Mouse (Mus musculus) cerebellum, adult 9-10 months (tissue): ENCODE results near the gene Cpa5.

ENCODE experiments used
- DNase-seq: peaks from one replicate; pipeline ENCODE4 v3.0.0; 2022

Gene Cpa5

DNA sequence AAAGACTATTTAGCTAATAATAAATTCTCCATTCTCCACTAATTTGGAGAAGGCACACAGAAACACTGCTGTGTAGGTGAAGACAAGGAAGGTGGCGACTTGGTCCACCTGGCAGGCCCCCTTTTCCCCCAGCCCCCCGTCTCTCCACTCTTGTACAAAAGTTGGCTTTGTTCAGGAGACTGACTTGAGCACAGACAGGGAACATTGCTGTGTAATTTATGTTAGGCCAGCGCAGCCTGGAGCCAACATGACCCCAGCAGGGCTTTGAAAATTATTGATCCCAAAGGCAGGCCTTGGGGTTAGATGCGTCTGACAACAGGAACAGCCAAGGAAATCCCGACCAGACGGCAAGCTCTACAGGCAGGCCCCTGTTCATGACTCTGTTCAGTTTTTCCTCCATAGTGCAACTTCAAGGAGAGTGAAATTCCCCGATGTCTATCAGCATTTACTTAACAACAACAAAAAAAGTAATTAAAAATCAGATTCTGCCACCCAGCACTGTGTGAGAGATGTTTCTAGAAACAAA is 6.4 kb upstream of the Cpa5 start:
- no peak for DNase-seq

DNA sequence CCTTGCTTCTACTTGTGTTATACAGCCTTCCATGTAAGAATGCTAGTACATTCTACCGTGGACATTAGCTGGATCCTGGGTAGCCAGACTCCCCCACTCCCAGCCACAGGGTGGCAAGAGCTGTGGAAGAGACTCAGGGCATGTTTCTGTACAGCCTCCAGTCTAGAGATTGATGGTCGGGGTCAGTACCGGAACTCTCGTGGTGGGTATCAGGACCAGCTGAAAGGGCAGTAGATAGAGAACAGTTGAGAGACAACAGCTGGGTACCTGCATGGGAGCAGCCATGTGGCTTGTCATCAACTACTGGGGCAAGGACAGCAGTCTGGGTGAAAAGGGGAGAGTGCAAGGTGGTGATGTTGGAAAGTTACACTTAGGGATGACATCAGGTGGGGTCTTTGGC is 5.7 kb upstream of the Cpa5 start:
- no peak for DNase-seq

DNA sequence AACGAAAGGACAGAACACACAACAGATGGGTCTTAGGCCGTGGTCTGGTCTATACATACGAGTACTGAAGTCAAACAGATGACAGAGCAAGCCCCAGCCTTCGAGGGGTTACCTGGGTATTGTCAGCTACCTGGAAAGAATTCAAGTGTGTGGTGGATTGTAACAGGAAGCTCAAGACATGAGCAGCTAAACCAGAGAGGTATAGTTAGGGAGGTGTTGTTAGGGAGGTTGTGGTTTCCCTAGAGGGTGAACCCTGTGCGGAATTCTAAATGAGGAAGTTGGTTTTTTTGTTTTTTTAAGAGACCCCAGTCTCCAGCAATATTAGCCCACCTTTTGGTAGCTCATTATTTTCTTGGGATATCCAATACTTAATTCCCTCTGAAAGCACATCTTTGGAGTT is 5.1 kb upstream of the Cpa5 start:
- DNase-seq, result no peak

DNA sequence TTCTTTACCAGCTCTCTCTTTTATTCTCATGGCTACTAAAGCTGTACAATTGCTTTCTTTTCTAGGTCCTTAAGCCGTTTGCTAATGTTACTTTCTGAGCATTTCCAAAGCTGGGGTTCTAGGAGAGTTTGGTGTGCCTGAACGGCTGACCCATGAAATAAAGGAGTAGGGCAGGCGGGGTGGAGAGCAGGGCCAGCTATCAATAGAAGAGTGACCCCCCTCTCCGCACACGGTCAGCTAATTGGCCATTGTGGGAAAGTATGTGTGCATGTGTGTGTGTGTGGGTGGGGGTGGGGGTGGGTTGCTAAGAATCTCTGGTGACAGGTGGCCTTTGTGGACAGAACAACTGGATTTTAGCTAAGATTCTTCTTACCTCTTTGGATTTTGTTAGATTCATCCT is 402 bp downstream of the Cpa5 start:
- no peak for DNase-seq

DNA sequence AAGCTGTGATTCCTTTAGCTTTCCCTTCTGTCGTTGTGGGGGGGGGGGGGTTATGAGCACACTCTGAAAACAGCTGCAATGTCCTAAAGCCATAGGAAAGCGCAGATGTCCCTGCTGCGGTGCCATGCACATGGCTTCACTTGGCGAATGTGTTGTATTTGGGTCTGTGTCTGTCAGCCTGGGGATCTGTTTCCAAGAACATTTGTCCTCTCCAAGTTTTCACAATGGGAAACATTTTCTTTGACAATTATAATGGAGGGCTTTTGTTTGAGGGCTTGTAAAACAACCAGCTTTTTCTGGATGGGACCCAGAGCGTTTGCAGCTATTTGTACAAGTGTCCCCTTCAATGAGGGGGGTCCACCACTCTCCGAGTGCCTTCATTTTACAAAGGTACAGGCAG is 3.4 kb downstream of the Cpa5 start:
- DNase-seq, result peak; percentile 1

DNA sequence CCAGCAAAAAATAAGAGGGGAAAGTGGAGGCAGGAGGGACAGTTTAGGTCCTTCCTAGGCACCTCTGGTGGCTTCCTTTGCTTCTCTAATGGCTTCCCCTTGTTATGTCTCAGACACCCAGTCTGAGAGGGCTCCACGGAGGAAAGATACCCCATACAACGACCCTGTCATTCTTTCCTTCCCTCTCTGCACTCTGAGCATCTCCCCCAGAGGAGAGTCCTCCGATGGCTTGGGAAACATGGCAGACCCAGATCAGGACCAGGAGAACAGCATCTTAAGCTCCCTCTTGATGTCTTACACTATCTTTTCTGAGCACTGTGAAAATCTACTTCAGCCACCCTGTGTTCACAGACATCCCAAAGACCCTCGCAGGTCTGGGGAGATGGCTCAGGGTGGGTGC is 4.9 kb downstream of the Cpa5 start:
- no peak for DNase-seq

DNA sequence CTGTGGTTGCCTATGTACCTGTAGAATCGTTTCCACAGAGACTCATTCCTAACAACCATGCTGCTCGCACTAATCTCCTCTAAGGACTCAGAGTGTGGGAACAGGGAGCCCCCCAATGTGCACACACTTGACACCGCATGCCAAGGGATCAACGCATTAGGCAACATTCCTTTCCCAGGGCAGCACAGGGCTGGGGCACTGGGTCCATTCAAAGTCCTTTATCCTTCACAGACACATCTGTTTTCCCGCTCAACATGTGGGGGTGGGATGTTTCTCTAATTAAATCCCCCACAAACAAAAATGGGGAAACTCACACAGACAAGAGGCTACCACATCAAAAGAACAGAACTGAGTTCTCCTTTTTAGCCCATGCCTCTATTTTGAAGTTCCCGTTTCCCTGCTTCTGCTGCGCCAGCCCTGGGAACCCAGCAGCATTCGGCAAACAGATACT is 5.7 kb downstream of the Cpa5 start:
- DNase-seq, result no peak

DNA sequence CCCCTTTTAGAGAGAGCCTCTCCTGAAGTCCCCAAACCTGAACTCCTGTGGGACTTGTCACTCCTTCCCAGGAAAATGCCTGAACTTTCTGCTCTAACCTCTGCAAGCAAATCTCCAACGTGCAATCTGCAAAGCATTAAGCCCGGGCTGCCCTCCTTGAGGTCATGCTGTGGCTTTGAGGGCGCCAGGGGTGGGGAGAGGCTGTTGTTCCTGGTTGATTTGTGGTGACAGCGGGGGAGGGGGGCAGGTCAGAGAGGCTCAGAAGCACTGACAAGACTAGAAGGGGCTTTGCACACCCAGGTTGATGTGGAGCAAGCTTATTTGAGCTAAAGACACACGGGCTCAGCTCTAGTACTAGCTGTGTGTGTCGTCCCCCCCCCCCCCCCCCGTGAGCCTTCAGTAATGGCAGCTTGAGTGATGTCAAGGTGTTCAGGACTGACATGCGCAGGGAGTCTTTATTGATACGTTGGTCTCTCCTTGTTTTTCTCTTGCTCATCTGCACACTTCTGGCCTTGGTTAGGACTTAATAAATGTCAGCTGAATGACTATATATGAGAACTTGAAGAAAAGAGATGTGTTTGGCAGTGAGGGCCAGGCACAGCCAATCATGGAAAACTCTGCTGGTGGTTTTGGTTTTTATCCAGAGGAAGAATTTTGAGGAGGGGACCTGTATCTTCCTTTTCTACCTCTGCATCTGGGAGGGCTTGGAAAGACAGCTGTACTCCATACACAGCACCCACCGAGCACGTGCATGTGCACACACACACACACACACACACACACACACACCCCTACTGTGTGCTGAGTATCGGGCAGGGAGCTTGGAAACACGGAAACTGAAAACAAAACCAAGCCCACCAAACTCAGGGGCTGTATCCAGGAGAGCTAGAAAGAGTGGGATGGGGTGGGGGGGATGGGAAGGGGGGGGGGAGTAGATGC is 6.5 kb downstream of the Cpa5 start:
- no peak for DNase-seq

DNA sequence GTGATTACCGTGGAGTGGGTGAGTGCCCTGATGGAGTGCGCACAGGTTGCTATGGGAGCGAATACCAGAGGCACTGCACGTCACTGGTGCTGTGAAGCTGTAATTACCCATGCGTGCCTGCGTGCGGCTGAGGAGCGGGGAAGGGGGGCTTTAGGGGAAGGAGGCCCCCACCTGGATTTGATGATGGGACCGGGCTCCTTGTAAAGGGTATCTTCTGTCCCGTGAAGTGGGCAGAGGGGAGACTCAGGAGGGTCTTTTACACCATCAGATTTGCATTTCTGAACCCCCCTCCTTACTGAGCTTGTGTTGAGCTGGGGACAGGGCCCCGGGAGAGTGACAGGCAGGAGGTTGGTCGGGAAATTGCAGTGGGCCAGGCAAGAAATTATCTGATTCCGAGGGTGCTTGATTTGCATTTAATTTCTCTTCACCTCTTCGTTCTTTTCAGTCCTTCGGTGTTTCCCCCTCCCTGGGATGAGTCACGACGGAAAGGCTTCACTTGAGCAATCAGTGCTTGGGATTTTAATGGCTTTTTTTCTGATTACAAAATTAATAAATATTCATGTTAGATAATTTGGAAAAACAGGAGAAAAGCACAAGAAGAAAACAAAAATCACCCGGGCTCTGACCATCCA is 7.3 kb downstream of the Cpa5 start:
- no peak for DNase-seq

DNA sequence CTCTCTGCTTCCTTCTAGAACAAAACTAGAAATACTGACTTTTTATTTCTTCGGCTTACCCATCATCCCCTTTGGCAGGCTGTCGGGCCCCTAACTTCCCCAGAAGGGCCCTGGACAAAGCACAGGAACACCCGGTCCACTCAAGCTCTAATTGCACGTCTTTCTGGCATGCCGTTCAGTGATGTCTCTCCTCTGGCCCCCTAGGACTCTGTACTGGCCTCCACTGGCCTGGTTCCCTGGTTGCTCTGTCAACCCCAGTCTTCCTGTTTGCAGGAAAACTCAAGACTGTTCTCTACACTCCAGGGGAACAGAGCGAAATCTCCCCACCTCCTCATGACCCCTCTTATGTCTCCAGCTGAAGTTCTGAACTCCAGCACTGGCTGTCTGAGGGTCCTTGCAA is 7.9 kb downstream of the Cpa5 start:
- no peak for DNase-seq

DNA sequence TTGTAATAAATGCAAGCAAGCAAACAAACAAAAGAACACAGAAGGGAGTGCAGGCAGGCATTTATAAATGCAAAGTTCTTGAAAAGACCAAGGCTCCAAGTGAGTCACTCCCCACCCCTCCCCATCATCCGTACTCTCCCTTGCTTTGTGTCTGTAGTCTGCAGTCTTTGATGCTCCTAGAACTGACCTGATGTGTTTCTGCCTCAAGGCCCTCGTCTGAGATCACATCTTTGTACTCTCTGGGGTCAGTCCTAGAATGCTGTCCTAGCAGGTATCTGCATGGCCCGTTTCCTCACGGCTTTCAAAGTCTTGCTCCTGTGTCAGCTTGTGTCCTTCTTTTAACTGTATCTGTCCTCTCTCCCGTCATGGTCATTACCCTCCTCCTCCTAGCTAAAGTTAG is 8.8 kb downstream of the Cpa5 start:
- no peak for DNase-seq

DNA sequence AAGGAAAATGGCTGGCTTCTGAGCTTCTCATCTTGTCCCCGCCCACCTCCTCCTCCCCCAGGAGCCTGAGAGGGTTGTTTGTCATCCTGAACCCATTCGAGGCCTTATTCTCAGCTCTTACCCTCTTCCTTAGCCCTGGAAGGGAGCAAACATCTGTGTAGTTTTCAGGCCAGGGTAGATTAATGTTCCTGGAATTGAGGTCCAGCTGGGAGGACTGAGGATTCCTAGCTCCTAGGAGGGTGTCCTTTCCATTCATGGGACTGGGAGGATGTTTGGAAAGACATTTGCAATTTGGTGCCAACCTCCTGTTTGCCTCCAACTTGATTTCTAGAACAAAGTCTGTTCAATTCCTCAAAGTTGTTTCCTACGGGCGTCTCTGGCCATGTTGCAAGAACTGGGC is 9.8 kb downstream of the Cpa5 start:
- no peak for DNase-seq

DNA sequence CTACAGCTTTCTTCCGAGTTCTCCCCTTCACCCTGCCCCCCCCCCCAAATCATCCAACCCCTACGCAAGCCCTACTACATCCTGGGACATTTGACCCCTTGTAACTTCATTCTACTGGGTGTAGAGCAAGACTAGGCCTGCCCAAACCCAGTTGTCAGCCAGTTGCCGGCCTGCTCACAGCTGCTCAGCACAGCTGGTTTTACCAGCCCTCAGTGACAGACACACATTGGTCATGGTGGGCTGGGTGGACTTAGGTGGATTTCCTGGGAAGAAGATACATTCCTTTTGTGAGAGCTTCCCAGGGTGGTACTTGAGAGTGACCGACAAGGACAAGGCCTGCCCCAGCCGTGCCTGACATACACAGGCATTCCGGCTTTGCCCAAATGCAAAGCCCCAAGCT is 10.2 kb downstream of the Cpa5 start:
- no peak for DNase-seq

DNA sequence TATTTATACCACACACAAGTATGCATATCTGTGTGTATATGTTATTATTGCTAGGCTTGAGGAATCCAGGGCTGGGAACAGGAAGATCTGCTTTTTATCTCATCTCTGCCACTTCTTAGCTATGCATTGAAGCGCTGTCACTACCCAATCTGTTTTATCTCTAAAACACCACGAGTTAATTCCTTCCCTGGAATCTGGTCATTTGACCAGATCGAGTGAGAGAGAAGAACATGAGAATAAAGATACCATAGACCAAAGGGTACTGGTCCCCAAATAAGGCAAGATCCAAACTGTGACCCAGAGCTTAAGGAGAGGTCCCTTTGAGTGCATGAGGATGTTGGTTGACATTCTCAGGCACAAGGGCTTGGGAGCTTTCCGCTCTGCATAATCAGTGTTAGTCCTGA is 11.2 kb downstream of the Cpa5 start:
- DNase-seq, result no peak

DNA sequence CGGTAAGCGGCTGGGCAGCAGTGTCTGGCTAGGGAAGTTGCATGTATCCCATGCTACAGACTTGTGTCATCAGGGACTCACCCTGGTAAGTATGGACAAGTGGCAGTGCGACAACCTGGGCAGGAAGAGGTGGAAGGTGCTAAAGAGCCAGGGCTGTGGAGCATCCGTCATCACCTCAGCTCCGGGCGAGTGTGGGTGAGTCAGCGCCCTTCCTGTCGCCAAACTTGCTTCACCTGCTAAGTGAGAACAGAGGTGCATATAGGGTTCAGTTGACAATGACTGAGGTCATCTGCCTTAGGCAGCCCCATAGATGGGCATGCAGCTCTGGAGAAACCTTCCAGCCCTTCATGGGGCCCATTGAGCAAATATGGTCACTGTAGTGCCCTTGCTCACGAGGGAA is 14.0 kb downstream of the Cpa5 start:
- no peak for DNase-seq

DNA sequence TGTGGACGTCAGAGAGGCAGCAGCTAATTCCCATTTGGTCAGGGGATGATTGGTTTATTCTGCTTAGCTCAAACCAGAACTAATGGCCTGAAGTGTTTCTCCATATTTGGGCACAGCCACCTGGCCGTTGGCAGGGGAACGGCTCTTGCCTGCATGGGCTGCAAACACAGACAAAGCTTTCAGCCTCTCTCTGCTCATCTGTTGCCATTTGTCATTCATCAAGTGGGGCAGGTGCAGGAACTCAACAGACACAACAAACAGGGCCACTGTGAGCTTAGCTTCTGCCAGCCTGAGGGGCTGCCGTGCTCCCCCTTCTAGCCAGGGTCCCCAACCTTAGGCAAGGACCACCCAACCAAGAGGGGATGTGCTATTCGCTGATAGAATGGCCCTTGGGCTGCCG is 17.3 kb downstream of the Cpa5 start:
- DNase-seq, result peak; percentile 20

DNA sequence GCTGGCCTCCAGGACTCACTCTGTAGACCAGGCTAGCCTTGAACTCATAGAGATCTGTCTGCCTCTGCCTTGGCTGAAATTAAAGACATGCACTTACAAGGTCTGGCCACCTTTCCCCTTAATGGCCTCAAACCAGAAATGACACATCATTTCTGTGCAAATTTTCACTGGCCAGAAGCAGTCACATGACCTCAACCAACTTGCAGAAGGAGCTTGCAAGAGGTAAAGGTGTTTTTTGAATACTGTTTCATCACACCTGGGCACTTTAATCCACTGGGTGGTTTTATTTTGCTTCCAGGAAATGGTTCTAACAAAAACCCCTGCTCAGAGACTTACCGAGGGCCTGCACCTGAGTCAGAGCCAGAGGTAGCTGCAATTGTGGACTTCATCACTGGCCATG is 19.2 kb downstream of the Cpa5 start:
- DNase-seq, result no peak

DNA sequence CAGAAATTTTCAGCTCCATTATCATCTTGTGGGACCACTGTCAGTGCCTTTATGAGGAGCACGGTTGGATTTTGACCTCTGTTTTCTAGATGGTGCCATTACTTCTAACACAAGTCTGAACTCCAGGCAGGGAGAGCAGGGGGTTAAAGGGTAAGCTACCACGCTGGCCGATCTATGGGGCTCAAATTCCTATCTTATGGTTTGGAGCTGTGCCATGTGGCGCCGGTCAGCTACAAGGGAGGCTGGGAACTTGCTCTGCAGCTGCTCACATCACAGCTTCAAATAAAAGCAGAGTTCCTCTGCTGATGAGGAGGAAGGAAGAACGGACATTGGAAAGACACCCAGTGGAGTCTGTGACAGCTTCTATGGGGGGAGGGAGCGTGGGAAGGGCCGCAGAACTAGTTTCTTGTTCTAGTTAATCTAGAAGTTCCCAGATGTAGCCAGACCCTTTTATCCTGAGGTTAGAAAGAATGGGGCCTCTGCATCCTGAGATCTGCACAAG is 24.6 kb downstream of the Cpa5 start:
- DNase-seq, result no peak

DNA sequence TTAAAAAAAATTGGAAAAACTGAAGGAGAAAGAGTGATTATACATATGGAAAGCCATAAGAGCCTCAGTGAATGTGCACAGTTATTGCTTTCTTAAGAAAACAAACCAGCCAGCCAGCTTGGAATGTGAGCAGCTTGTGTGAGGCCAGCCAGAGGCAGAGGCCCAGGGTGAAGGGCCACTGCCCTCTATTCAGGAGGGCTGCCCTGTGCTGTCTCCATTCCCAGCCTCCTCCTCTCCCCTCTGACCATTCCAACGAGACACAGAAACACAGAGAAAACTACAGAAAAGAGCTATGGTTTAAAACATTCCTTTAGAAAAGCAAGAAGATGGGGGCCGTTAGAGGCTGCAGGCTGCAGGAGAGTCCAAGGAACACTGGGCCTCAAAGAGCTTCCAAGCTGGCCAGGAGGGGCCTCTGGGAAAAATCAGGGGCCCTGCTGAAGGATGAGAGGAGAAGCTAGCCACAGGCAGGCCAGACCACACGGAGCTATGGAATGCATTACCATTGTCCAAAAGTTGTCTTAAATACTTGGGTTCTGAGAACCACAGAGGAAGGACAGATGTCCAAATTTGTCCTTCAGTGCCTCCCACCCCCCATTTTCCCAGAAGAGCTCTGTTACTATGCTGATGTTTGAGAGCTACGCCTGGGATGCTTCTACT is 25.5 kb downstream of the Cpa5 start:
- no peak for DNase-seq

DNA sequence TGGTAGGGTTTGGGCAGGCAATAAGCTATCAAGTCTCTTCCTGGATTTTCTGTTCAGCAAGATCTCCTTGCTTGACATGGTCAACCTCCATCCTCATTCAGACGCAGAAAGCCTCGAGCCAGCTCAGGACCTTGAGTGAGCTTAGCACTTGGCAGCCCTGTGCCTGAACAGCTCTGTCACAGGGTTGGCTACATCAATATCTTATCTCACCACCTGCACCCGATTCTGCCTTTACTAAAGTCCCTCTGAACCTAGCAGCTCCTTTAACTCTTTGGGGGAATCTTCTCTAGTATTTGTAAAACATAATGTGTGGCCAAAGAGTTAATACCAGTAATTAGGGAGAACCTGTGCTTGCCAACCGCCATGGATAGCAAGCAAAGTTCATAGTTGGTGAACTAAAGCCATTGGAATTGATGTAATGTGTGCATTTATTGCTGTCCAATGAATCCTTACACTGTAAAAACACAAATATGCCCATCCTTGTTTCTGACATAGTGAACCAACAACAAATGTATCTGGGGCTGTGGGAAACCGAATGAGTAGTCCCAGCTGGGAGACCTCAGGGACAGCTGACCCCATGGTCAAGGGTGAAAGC is 28.0 kb downstream of the Cpa5 start, which contains the start of gene Cpa1:
Cpa1 (plus strand) TSS at position 545 of the 595 bp plus-strand sequence.
- no peak for DNase-seq

DNA sequence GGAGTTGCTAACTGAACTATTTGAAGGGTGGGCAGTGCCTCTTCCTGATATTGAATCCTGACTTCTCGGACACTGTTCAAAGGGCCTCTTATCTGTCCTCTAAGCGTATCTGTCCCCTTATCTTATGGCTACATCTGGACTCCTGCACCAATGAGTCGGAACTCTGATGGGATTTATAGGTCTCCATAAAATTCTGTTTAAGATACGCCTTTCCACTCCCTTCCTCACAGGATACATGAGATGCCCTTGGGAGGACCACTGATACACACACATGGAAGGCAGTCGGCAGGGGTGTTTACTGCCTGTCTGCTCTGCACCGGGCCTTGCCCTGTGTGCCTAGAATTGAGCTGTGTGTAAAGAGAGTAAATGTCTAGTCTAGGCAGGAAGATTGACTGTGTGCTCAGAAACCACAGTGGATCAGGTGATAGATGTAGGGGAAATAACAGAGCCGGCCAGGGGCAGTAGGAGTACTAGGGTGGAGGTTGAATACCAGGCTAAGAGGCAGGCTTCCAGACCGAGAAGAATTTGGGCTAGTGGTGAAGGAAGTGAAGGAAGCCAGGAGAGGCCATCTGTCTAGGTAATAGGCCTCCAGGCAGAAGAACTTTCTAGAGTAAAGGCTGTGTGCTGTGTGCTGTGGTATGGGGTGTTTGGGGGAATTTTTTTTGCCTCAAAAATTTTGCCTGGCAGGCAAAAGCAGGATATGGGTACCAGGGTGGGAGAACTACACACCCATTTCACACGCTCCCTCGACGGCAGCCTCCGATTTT is 33.1 kb downstream of the Cpa5 start:
- DNase-seq, result no peak

DNA sequence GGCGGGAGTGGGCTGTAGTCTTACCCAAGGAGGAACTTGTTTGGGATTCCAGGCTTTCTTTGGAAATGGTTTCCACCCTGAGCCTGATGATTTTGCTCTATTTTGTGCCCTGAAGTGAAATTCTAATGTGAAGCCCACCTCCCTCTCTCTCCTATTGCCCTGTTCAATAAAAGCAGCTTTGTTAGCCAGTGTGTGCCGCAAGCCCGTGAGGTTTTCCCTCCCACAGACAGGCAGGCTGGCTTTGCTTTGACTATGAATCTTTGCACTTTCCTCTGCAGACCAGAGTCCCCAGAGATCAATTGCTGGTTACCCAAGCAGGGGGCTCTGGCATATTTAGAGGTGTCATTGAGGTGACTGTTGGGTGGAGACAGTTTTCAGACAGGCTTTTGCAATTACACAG is 33.7 kb downstream of the Cpa5 start:
- no peak for DNase-seq
